Mouse (Mus musculus) hindbrain, embryonic 12.5 days (tissue): ENCODE measurements around the gene Vash1. TPM values are rescaled to one million over a fixed set of nuclear protein-coding genes. Genes with fewer than 3 reads are reported as not detected.

ENCODE experiments used
- ATAC-seq: fragments of 200-750 bp; cut with Nextera tagmentation; 2 replicates; pipeline ENCODE4 v1.8.0; 2017; ENCODE audit warnings: moderate TSS enrichment; ENCODE audit not compliant: low FRiP score
- H3K27ac ChIP-seq: fragments of 300-500 bp; sonication (generic); 2 replicates; pipeline ENCODE4 v1.5.1; 2016; ENCODE audit warnings: mild to moderate bottlenecking
- H3K27me3 ChIP-seq: fragments of 300-500 bp; sonication (generic); 2 replicates; pipeline ENCODE4 v1.6.1; 2016; ENCODE audit warnings: mild to moderate bottlenecking
- H3K36me3 ChIP-seq: fragments of 300-500 bp; sonication (generic); 2 replicates; pipeline ENCODE4 v1.6.1; 2016; ENCODE audit warnings: mild to moderate bottlenecking
- H3K4me1 ChIP-seq: fragments of 300-500 bp; sonication (generic); 2 replicates; pipeline ENCODE4 v1.6.1; 2016
- H3K4me2 ChIP-seq: fragments of 300-500 bp; sonication (generic); replicated peaks from 2 replicates; pipeline ENCODE4 v1.6.1; 2016; ENCODE audit warnings: mild to moderate bottlenecking
- H3K4me3 ChIP-seq: fragments of 300-500 bp; sonication (generic); 2 replicates; pipeline ENCODE4 v1.5.1; 2016; ENCODE audit warnings: mild to moderate bottlenecking
- H3K9ac ChIP-seq: fragments of 300-500 bp; sonication (generic); 2 replicates; pipeline ENCODE4 v1.6.1; 2016; ENCODE audit warnings: mild to moderate bottlenecking, moderate library complexity
- H3K9me3 ChIP-seq: fragments of 300-500 bp; sonication (generic); replicated peaks from 2 replicates; pipeline ENCODE4 v1.6.1; 2016; ENCODE audit warnings: mild to moderate bottlenecking
- WGBS: fragments of 180-500 bp; shearing (Covaris S2); methylation state at CpG from one replicate; pipeline ENCODE4 v1.1.7; 2016; 5-methylcytosine and 5-hydroxymethylcytosine counted together
- polyA plus RNA-seq: library from polyadenylated mRNA; unstranded; fragments of >200 nt; fragmentation: Nextera tagmentation; extraction: Ambion mirVana; gene quantifications from 2 replicates; pipeline ENCODE4 v1.2.1, GENCODE M21; 2016

Vash1 gene
- polyA plus RNA-seq, 1 experiment from 2014 or later: 34.4 TPM

- H3K36me3 ChIP-seq: no peaks in the 10 kb centered on the region
- H3K4me1 ChIP-seq: peaks cover 16% of the 10 kb centered on the region
- no peaks in the 10 kb centered on the region for H3K9me3 ChIP-seq
- H3K4me3 ChIP-seq: no peak overlapping the region
- H3K27ac ChIP-seq: peak overlapping the region; percentile 86
- no peak overlapping the region for H3K4me2 ChIP-seq
- 12% methylated on average over 6 of the region's 6 CpGs for WGBS
- peak; percentile 84 for ATAC-seq
- H3K27me3 ChIP-seq: no peaks in the 10 kb centered on the region
- no peak overlapping the region for H3K9ac ChIP-seq
Observed at GRCm38 (mm10) chr12:86659447-86659968, 19.0 kb upstream of the Vash1 start.

- Histone ChIP-seq H3K27ac (no peak overlapping the region), H3K9ac (no peak overlapping the region), H3K4me2 (no peak overlapping the region), H3K9me3 (no peaks in the 10 kb centered on the region), H3K36me3 (no peaks in the 10 kb centered on the region), H3K27me3 (no peaks in the 10 kb centered on the region), H3K4me3 (no peak overlapping the region), H3K4me1 (peaks cover 16% of the 10 kb centered on the region)
- 73% methylated on average over 2 of the region's 2 CpGs for WGBS
- no peak for ATAC-seq
Observed at GRCm38 (mm10) chr12:86660466-86660865, 18.0 kb upstream of the Vash1 start.

- Histone ChIP-seq H3K27ac (no peak overlapping the region), H3K4me3 (no peak overlapping the region), H3K4me1 (no peaks in the 10 kb centered on the region), H3K4me2 (no peak overlapping the region), H3K27me3 (no peaks in the 10 kb centered on the region), H3K36me3 (no peaks in the 10 kb centered on the region), H3K9ac (no peak overlapping the region), H3K9me3 (no peaks in the 10 kb centered on the region)
- ATAC-seq: no peak
- WGBS: 70% methylated on average over 3 of the region's 3 CpGs
Observed at GRCm38 (mm10) chr12:86665656-86666055, 12.8 kb upstream of the Vash1 start.

GRCm38 (mm10) chr12:86668404-86668803 is 10.1 kb upstream of the Vash1 start:
- WGBS: 90% methylated on average over 2 of the region's 2 CpGs
- Histone ChIP-seq H3K27me3 (no peaks in the 10 kb centered on the region), H3K36me3 (no peaks in the 10 kb centered on the region), H3K4me3 (no peak overlapping the region), H3K27ac (no peak overlapping the region), H3K9me3 (no peaks in the 10 kb centered on the region), H3K4me2 (no peak overlapping the region), H3K9ac (no peak overlapping the region), H3K4me1 (no peaks in the 10 kb centered on the region)
- ATAC-seq: no peak

- Histone ChIP-seq H3K4me2 (no peak overlapping the region), H3K27me3 (no peaks in the 10 kb centered on the region), H3K4me3 (no peak overlapping the region), H3K9ac (no peak overlapping the region), H3K4me1 (no peaks in the 10 kb centered on the region), H3K9me3 (no peaks in the 10 kb centered on the region), H3K36me3 (no peaks in the 10 kb centered on the region), H3K27ac (no peak overlapping the region)
- ATAC-seq: no peak
- 78% methylated on average over 4 of the region's 4 CpGs for WGBS
Observed at GRCm38 (mm10) chr12:86672105-86672504, 6.4 kb upstream of the Vash1 start.

GRCm38 (mm10) chr12:86672507-86672906 is 6.0 kb upstream of the Vash1 start:
- no peaks in the 10 kb centered on the region for H3K4me1 ChIP-seq
- no peak overlapping the region for H3K9ac ChIP-seq
- H3K4me3 ChIP-seq: no peak overlapping the region
- H3K27me3 ChIP-seq: no peaks in the 10 kb centered on the region
- no peaks in the 10 kb centered on the region for H3K9me3 ChIP-seq
- 77% methylated on average over 5 of the region's 5 CpGs for WGBS
- no peak overlapping the region for H3K27ac ChIP-seq
- no peak overlapping the region for H3K4me2 ChIP-seq
- H3K36me3 ChIP-seq: no peaks in the 10 kb centered on the region
- no peak for ATAC-seq

GRCm38 (mm10) chr12:86679546-86679930 is 1.0 kb downstream of the Vash1 start:
- WGBS: 6% methylated on average over 9 of the region's 9 CpGs
- Histone ChIP-seq H3K27me3 (no peaks in the 10 kb centered on the region), H3K4me2 (peak overlapping the region; percentile 86), H3K9me3 (no peaks in the 10 kb centered on the region), H3K4me3 (peak overlapping the region; percentile 84), H3K4me1 (peaks cover 35% of the 10 kb centered on the region), H3K36me3 (peaks cover 13% of the 10 kb centered on the region; the same call in 1 of the 2 replicates), H3K9ac (peak overlapping the region; percentile 95), H3K27ac (peak overlapping the region; percentile 98)
- ATAC-seq: peak; percentile 32

GRCm38 (mm10) chr12:86679991-86680491 is 1.5 kb downstream of the Vash1 start:
- no peak for ATAC-seq
- Histone ChIP-seq H3K9me3 (no peaks in the 10 kb centered on the region), H3K27ac (peak overlapping the region; percentile 98), H3K36me3 (peaks cover 16% of the 10 kb centered on the region), H3K4me2 (peak overlapping the region; percentile 86), H3K9ac (peak overlapping the region; percentile 95), H3K4me3 (peak overlapping the region; percentile 84), H3K27me3 (no peaks in the 10 kb centered on the region), H3K4me1 (peaks cover 36% of the 10 kb centered on the region)
- WGBS: 26% methylated on average over 12 of the region's 12 CpGs

- Histone ChIP-seq H3K36me3 (peaks cover 23% of the 10 kb centered on the region), H3K9ac (peak overlapping the region; percentile 95), H3K4me1 (peaks cover 41% of the 10 kb centered on the region), H3K4me3 (peak overlapping the region; percentile 84), H3K4me2 (peak overlapping the region; percentile 86), H3K27me3 (no peaks in the 10 kb centered on the region), H3K27ac (peak overlapping the region; percentile 98), H3K9me3 (no peaks in the 10 kb centered on the region)
- ATAC-seq: peak; percentile 11; the same call in 1 of the 2 replicates
- 32% methylated on average over 11 of the region's 11 CpGs for WGBS
Observed at GRCm38 (mm10) chr12:86680591-86681193, 2.2 kb downstream of the Vash1 start.

GRCm38 (mm10) chr12:86681626-86682025 is 3.1 kb downstream of the Vash1 start:
- peak overlapping the region; percentile 86 for H3K4me2 ChIP-seq
- peak overlapping the region; percentile 3; the same call in 1 of the 2 replicates for H3K9ac ChIP-seq
- H3K27ac ChIP-seq: no peak overlapping the region
- no peak for ATAC-seq
- no peaks in the 10 kb centered on the region for H3K9me3 ChIP-seq
- H3K27me3 ChIP-seq: no peaks in the 10 kb centered on the region
- peaks cover 32% of the 10 kb centered on the region for H3K36me3 ChIP-seq
- WGBS: 84% methylated on average over 9 of the region's 9 CpGs
- peak overlapping the region; percentile 16 for H3K4me3 ChIP-seq
- peaks cover 41% of the 10 kb centered on the region for H3K4me1 ChIP-seq

- Histone ChIP-seq H3K4me1 (peaks cover 41% of the 10 kb centered on the region), H3K9ac (peak overlapping the region; percentile 3; the same call in 1 of the 2 replicates), H3K27me3 (no peaks in the 10 kb centered on the region), H3K36me3 (peaks cover 38% of the 10 kb centered on the region), H3K4me2 (peak overlapping the region; percentile 86), H3K27ac (no peak overlapping the region), H3K9me3 (no peaks in the 10 kb centered on the region), H3K4me3 (peak overlapping the region; percentile 16)
- WGBS: 86% methylated on average over 8 of the region's 8 CpGs
- no peak for ATAC-seq
Observed at GRCm38 (mm10) chr12:86682178-86682577, 3.7 kb downstream of the Vash1 start.

- no peak overlapping the region for H3K9ac ChIP-seq
- H3K27ac ChIP-seq: no peak overlapping the region
- no peaks in the 10 kb centered on the region for H3K27me3 ChIP-seq
- ATAC-seq: no peak
- H3K4me1 ChIP-seq: peaks cover 43% of the 10 kb centered on the region
- 82% methylated on average over 7 of the region's 7 CpGs for WGBS
- H3K4me2 ChIP-seq: no peak overlapping the region; the same call in 1 of the 2 replicates
- H3K4me3 ChIP-seq: no peak overlapping the region
- H3K9me3 ChIP-seq: no peaks in the 10 kb centered on the region
- peaks cover 49% of the 10 kb centered on the region for H3K36me3 ChIP-seq
Observed at GRCm38 (mm10) chr12:86683698-86684097, 5.2 kb downstream of the Vash1 start.

- ATAC-seq: no peak
- Histone ChIP-seq H3K27ac (no peak overlapping the region), H3K36me3 (peaks cover 60% of the 10 kb centered on the region), H3K4me2 (no peak overlapping the region), H3K9ac (no peak overlapping the region), H3K4me1 (peaks cover 38% of the 10 kb centered on the region), H3K4me3 (no peak overlapping the region), H3K9me3 (no peaks in the 10 kb centered on the region), H3K27me3 (no peaks in the 10 kb centered on the region)
- WGBS: 81% methylated on average over 9 of the region's 9 CpGs
Observed at GRCm38 (mm10) chr12:86685275-86685674, 6.8 kb downstream of the Vash1 start.
